Mouse (Mus musculus) urinary bladder, postnatal 10 days (tissue): Measurements from ENCODE around the gene Olfr1057.
"Not testable (repeated sequence)": the region's sequence is repeated elsewhere in the genome, so short reads cannot be mapped to it uniquely, and the experiment has no call there.

ENCODE experiments used
- DNase-seq: peaks from one replicate; pipeline ENCODE4 v3.0.0; 2022; ENCODE audit warnings: low spot score

Gene Olfr1057

GRCm38 (mm10) chr2:86378293-86378692 is at the start of gene Olfr1057:
Gene Olfr1057 (minus strand): TSS chr2:86378393.
- no peak for DNase-seq

DNA sequence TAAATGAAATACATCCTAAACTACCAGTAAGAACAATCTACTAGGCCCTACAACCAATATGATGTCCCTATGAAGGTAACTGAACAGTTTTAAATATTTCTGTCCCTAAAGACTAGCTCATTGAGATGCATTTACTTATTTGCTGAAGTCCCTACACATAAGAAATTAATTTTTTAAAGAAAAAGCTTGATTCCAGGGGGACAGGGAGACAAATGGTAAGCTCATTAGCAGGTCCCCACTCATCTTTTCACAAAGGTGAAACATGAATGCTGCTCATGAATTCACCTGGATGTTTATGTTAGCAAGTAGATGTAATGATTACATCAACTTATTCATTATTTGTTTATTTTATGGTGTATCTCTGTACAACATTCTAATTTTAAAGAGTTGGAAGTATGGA is 48.5 kb upstream of the Olfr1057 start, which contains the start of gene Olfr1062:
Gene Olfr1062 (minus strand): TSS at position 101 of the 400 bp plus-strand sequence.
- DNase-seq, result not testable (repeated sequence)

DNA sequence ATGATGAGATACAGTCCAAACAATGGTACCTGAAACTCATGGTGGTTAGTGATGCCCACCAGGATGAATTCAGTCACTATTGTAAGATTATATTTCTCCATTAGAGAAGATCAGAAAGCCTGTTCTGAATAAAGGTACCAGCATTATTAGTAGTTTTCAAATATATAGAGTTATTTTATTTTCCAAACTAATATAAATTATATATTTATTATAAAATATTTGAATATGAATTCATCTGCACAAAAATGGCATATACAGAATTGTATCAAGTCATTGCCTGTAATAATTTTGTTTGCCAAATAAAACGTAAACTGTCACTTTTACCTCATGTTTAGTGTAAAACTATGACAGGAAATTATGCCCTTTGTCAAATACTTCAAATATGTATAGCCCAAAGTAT is 35.8 kb upstream of the Olfr1057 start, which contains the start of gene Olfr1061:
Gene Olfr1061 (minus strand): TSS at position 101 of the 400 bp plus-strand sequence.
- no peak for DNase-seq

DNA sequence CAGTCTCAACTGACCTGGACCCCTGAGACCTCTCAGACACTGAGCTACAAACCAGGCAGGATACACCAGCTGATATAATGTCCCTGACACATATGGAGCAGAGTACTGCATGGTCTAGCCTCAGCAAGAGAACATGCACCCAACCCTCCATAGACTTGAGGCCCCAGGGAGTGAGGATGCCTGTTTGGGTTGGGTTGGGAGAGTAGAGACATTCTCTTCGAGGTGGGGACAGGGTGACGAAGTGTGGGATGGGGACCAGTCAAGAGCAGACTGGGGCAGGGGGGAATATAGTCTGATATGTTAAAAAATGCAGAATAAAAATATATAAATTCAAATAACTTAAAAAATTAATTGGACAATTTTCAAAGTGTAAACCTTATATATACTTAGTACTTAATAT is 16.9 kb upstream of the Olfr1057 start:
- DNase-seq, result no peak

DNA sequence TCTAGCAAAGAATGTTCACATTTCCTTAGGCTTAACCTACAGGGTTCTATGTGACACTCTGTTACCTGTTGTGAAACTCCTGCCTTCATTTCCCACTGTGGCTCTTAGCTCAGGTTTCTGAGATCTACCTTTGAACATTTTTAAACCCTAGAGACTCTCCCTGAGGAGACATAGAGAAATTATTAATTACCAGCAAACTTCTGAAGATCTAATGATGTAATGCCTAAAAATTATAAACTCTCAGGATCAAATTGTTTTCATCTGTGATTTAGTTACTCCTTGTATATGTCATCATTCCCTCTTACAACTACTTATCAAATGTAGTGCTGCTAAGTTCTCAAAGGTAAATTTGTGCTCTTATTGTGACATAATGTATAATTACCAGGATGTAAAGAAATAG is 10.3 kb upstream of the Olfr1057 start, which contains the start of gene Olfr1058:
Gene Olfr1058 (minus strand): TSS at position 101 of the 400 bp plus-strand sequence.
- DNase-seq, result not testable (repeated sequence)

- not testable (repeated sequence) for DNase-seq
These were observed 11.9 kb downstream of the Olfr1057 start for GRCm38 (mm10) chr2:86366342-86366741.

- DNase-seq, result no peak
These were observed 15.8 kb downstream of the Olfr1057 start, which contains the start of gene Olfr1056 for GRCm38 (mm10) chr2:86362369-86362768. Gene Olfr1056 (minus strand): TSS chr2:86362469.

DNA sequence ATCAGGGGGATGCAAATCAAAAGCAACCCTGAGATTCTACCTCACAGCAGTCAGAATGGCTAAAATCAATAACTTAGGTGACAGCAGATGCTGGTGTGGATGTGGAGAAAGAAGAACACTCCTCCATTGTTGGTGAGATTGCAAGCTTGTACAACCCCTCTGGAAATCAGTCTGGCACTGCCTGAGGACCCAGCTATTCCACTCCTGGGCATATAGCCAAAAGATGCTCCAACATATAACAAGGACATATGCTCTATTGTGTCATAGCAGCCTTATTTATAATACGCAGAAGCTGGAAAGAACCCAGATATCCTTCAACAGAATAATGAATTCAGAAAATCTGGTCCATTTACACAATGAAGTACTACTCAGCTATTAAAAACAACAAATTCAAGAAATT is 26.4 kb downstream of the Olfr1057 start:
- not testable (repeated sequence) for DNase-seq

DNA sequence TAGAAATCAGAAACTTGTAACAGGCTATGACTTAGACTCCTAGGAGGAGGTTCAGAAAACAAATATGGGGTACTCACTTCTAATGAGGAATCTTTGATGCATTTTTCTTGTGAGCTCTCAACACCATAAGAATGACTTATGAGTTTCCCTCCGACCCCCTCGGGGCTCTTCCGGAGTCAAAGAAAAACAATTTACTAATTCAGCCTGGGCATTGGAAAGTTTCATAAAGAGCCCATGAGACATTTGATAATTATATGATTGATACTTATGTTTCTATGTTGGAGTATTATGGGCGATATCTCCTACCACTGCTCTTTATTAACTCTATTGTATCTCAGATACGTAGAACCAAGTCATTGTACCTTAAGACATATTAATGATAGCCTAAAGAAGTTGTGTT is 28.0 kb downstream of the Olfr1057 start, which contains the start of gene Olfr1055:
Gene Olfr1055 (minus strand): TSS at position 101 of the 400 bp plus-strand sequence.
- DNase-seq, result no peak

DNA sequence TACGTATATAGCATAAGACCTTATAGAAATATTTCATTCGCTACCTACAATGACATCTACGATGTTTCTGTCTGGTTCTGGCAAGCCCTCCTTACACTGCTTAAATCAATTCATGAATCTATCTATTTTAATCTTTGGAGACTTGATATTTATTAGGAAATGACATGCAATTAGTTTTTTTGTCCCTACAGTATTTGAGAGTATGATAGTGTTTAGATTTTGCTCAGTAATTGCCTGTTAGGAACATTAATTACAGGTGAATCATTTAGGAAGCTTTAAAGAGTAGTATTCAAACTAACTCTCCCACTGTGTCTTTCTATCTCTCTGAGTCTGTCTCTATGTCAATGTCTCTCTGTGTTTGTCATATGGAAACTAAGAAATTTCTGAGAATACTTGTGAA is 42.9 kb downstream of the Olfr1057 start, which contains the start of gene Olfr1054:
Gene Olfr1054 (minus strand): TSS at position 101 of the 400 bp plus-strand sequence.
- no peak for DNase-seq
